Mouse (Mus musculus): ENCODE measurements around the gene H2-D1. TPM values are rescaled to one million over a fixed set of nuclear protein-coding genes. Genes with fewer than 3 reads are reported as not detected.
A peak's percentile ranks its signal among the peaks of the same experiment; 100 is the strongest.

Gene H2-D1
- polyA plus RNA-seq, 1 experiment = 592 TPM

- H3K4me1 ChIP-seq (ENCODE audit: control insufficient read depth, insufficient read depth, low read length) = peaks cover 18% of the 10 kb centered on the region
- peak overlapping the region; percentile 85 for H3K27ac ChIP-seq (ENCODE audit: insufficient read depth, low read depth, low read length)
- H3K4me3 ChIP-seq (ENCODE audit: insufficient read depth, low read depth, low read length) = peak overlapping the region; percentile 72
- 39% methylated on average over 9 of the region's 9 CpGs for WGBS
- no peak for TF ChIP-seq POLR2A (IDR thresholded peaks at IDR 0.05; ENCODE audit: insufficient read depth, low read depth, low read length)
- TF ChIP-seq CTCF (IDR thresholded peaks at IDR 0.05; ENCODE audit: insufficient read depth, low read depth, low read length) = no peak
These were observed 25.5 kb upstream of the H2-D1 start for GRCm38 (mm10) chr17:35236996-35237395.

GRCm38 (mm10) chr17:35237504-35237903 is 25.0 kb upstream of the H2-D1 start:
- H3K27ac ChIP-seq (ENCODE audit: insufficient read depth, low read depth, low read length) = peak overlapping the region; percentile 85; the same call in 1 of the 2 replicates
- no peak for TF ChIP-seq CTCF (IDR thresholded peaks at IDR 0.05; ENCODE audit: insufficient read depth, low read depth, low read length)
- TF ChIP-seq POLR2A (IDR thresholded peaks at IDR 0.05; ENCODE audit: insufficient read depth, low read depth, low read length) = no peak
- H3K4me1 ChIP-seq (ENCODE audit: control insufficient read depth, insufficient read depth, low read length) = peaks cover 14% of the 10 kb centered on the region
- 86% methylated on average over 12 of the region's 12 CpGs for WGBS
- peak overlapping the region; percentile 72 for H3K4me3 ChIP-seq (ENCODE audit: insufficient read depth, low read depth, low read length)

GRCm38 (mm10) chr17:35239700-35240099 is 22.8 kb upstream of the H2-D1 start:
- WGBS = 80% methylated on average over 5 of the region's 5 CpGs

GRCm38 (mm10) chr17:35240384-35241304 is 21.9 kb upstream of the H2-D1 start:
- Histone ChIP-seq H3K27ac (ENCODE audit: insufficient read depth, low read depth, low read length) (peak overlapping the region; percentile 95), H3K4me3 (ENCODE audit: insufficient read depth, low read depth, low read length) (peak overlapping the region; percentile 47), H3K4me1 (ENCODE audit: control insufficient read depth, insufficient read depth, low read length) (peaks cover 27% of the 10 kb centered on the region)
- WGBS = 19% methylated on average over 12 of the region's 12 CpGs
- TF ChIP-seq POLR2A (IDR thresholded peaks at IDR 0.05; ENCODE audit: insufficient read depth, low read depth, low read length) (no peak), CTCF (IDR thresholded peaks at IDR 0.05; ENCODE audit: insufficient read depth, low read depth, low read length) (no peak)

More at GRCm38 (mm10) chr17:35239700-35240099, 22.8 kb upstream of the H2-D1 start:
- H3K27ac ChIP-seq (ENCODE audit: insufficient read depth, low read depth, low read length) = no peak overlapping the region
- H3K4me1 ChIP-seq (ENCODE audit: control insufficient read depth, insufficient read depth, low read length) = peaks cover 29% of the 10 kb centered on the region
- no peak overlapping the region for H3K4me3 ChIP-seq (ENCODE audit: insufficient read depth, low read depth, low read length)
- TF ChIP-seq POLR2A (IDR thresholded peaks at IDR 0.05; ENCODE audit: insufficient read depth, low read depth, low read length) (no peak), CTCF (IDR thresholded peaks at IDR 0.05; ENCODE audit: insufficient read depth, low read depth, low read length) (no peak)

GRCm38 (mm10) chr17:35241305-35242014 is 21.1 kb upstream of the H2-D1 start, which contains the start of gene Ddx39b:
TSS of gene Ddx39b (plus strand) at chr17:35241746.
- under 1% methylated on average over 69 of the region's 69 CpGs for WGBS
- no peak for TF ChIP-seq CTCF (IDR thresholded peaks at IDR 0.05; ENCODE audit: insufficient read depth, low read depth, low read length)
- peak; percentile 67 for TF ChIP-seq POLR2A (IDR thresholded peaks at IDR 0.05; ENCODE audit: insufficient read depth, low read depth, low read length)

GRCm38 (mm10) chr17:35242015-35242941 is 20.3 kb upstream of the H2-D1 start:
- H3K27ac ChIP-seq (ENCODE audit: insufficient read depth, low read depth, low read length) = peak overlapping the region; percentile 92
- H3K4me1 ChIP-seq (ENCODE audit: control insufficient read depth, insufficient read depth, low read length) = peaks cover 37% of the 10 kb centered on the region
- WGBS = under 1% methylated on average over 55 of the region's 55 CpGs
- TF ChIP-seq CTCF (IDR thresholded peaks at IDR 0.05; ENCODE audit: insufficient read depth, low read depth, low read length) = no peak
- TF ChIP-seq POLR2A (IDR thresholded peaks at IDR 0.05; ENCODE audit: insufficient read depth, low read depth, low read length) = no peak
- H3K4me3 ChIP-seq (ENCODE audit: insufficient read depth, low read depth, low read length) = peak overlapping the region; percentile 77

More at GRCm38 (mm10) chr17:35241305-35242014, 21.1 kb upstream of the H2-D1 start, which contains the start of gene Ddx39b:
- H3K27ac ChIP-seq (ENCODE audit: insufficient read depth, low read depth, low read length) = peak within 1 kb of the TSS; percentile 95
- peaks cover 33% of the 10 kb centered on the region for H3K4me1 ChIP-seq (ENCODE audit: control insufficient read depth, insufficient read depth, low read length)
- H3K4me3 ChIP-seq (ENCODE audit: insufficient read depth, low read depth, low read length) = peak within 1 kb of the TSS; percentile 77

GRCm38 (mm10) chr17:35243086-35243485 is 19.4 kb upstream of the H2-D1 start:
- peaks cover 32% of the 10 kb centered on the region for H3K4me1 ChIP-seq (ENCODE audit: control insufficient read depth, insufficient read depth, low read length)
- peak overlapping the region; percentile 77 for H3K4me3 ChIP-seq (ENCODE audit: insufficient read depth, low read depth, low read length)
- TF ChIP-seq CTCF (IDR thresholded peaks at IDR 0.05; ENCODE audit: insufficient read depth, low read depth, low read length) = no peak
- TF ChIP-seq POLR2A (IDR thresholded peaks at IDR 0.05; ENCODE audit: insufficient read depth, low read depth, low read length) = no peak
- WGBS = under 1% methylated on average over 16 of the region's 16 CpGs
- peak overlapping the region; percentile 92; the same call in 1 of the 2 replicates for H3K27ac ChIP-seq (ENCODE audit: insufficient read depth, low read depth, low read length)

GRCm38 (mm10) chr17:35244999-35245398 is 17.5 kb upstream of the H2-D1 start:
- H3K27ac ChIP-seq (ENCODE audit: insufficient read depth, low read depth, low read length) = no peak overlapping the region
- WGBS = 42% methylated on average over 2 of the region's 2 CpGs
- TF ChIP-seq POLR2A (IDR thresholded peaks at IDR 0.05; ENCODE audit: insufficient read depth, low read depth, low read length) (no peak), CTCF (IDR thresholded peaks at IDR 0.05; ENCODE audit: insufficient read depth, low read depth, low read length) (no peak)
- peaks cover 32% of the 10 kb centered on the region for H3K4me1 ChIP-seq (ENCODE audit: control insufficient read depth, insufficient read depth, low read length)
- H3K4me3 ChIP-seq (ENCODE audit: insufficient read depth, low read depth, low read length) = no peak overlapping the region
